In genomic region chr3:119995781-119996180, GRCm38 (mm10) we compare ENCODE assay signal across 8 mouse cellular contexts.
DNase-seq lines count a peak whose midpoint lies in the region; ATAC-seq lines count a peak whose summit lies in the region.

No protein-coding gene starts in this region.

- H3K4me2 ChIP-seq in hindbrain, embryonic 16.5 days (ENCODE audit: low read length), result no peak overlapping the region
- H3K4me2 ChIP-seq in hindbrain, embryonic 11.5 days (replicated peaks; ENCODE audit: low read depth, low read length), result no peak overlapping the region
- H3K4me2 ChIP-seq in forebrain, embryonic 15.5 days (replicated peaks), result no peak overlapping the region
- H3K4me2 ChIP-seq in intestine, embryonic 16.5 days (ENCODE audit: low read depth, low read length), result no peak overlapping the region

- H3K27ac ChIP-seq in hindbrain, embryonic 16.5 days (ENCODE audit: low read depth, low read length), result no peak overlapping the region
- no peak overlapping the region for H3K27ac ChIP-seq in hindbrain, embryonic 11.5 days (ENCODE audit: low read depth, low read length)
- H3K27ac ChIP-seq in forebrain, embryonic 15.5 days (replicated peaks), result 0 out of 2 replicates have a peak overlapping the region, but pooled peaks have one; percentile 7
- H3K27ac ChIP-seq in intestine, embryonic 16.5 days (ENCODE audit: low read length), result no peak overlapping the region

- 40% methylated on average over 4 of the region's 4 CpGs for WGBS in hindbrain, embryonic 16.5 days
- 63% methylated on average over 4 of the region's 4 CpGs for WGBS in hindbrain, embryonic 11.5 days
- 44% methylated on average over 4 of the region's 4 CpGs for WGBS in forebrain, embryonic 15.5 days
- WGBS in intestine, embryonic 16.5 days, result 58% methylated on average over 4 of the region's 4 CpGs

- no peak overlapping the region for H3K9ac ChIP-seq in hindbrain, embryonic 16.5 days (ENCODE audit: low read depth, low read length)
- H3K9ac ChIP-seq in hindbrain, embryonic 11.5 days (ENCODE audit: low read depth, low read length), result no peak overlapping the region
- no peak overlapping the region for H3K9ac ChIP-seq in forebrain, embryonic 15.5 days (replicated peaks)
- H3K9ac ChIP-seq in intestine, embryonic 16.5 days (ENCODE audit: low read depth, low read length), result no peak overlapping the region

- H3K4me3 ChIP-seq in hindbrain, embryonic 16.5 days (ENCODE audit: low read length), result no peak overlapping the region
- no peak overlapping the region for H3K4me3 ChIP-seq in hindbrain, embryonic 11.5 days (ENCODE audit: low read depth, low read length)
- H3K4me3 ChIP-seq in forebrain, embryonic 15.5 days, result no peak overlapping the region
- H3K4me3 ChIP-seq in intestine, embryonic 16.5 days (ENCODE audit: low read length), result no peak overlapping the region

- H3K4me1 ChIP-seq in hindbrain, embryonic 16.5 days (ENCODE audit: control insufficient read depth, insufficient read depth, low read depth, low read length), result no peaks in the 10 kb centered on the region
- no peaks in the 10 kb centered on the region for H3K4me1 ChIP-seq in hindbrain, embryonic 11.5 days (replicated peaks; ENCODE audit: control insufficient read depth, insufficient read depth, low read length)
- H3K4me1 ChIP-seq in forebrain, embryonic 15.5 days, result peaks cover 8% of the 10 kb centered on the region
- no peaks in the 10 kb centered on the region for H3K4me1 ChIP-seq in intestine, embryonic 16.5 days (ENCODE audit: control insufficient read depth, insufficient read depth, low read length)

- no peaks in the 10 kb centered on the region for H3K9me3 ChIP-seq in hindbrain, embryonic 16.5 days (ENCODE audit: control insufficient read depth, low read length)
- H3K9me3 ChIP-seq in hindbrain, embryonic 11.5 days (ENCODE audit: control insufficient read depth, low read length), result no peaks in the 10 kb centered on the region
- no peaks in the 10 kb centered on the region for H3K9me3 ChIP-seq in forebrain, embryonic 15.5 days
- H3K9me3 ChIP-seq in intestine, embryonic 16.5 days (ENCODE audit: control insufficient read depth, low read length), result no peaks in the 10 kb centered on the region

- no peaks in the 10 kb centered on the region for H3K36me3 ChIP-seq in hindbrain, embryonic 16.5 days (ENCODE audit: control insufficient read depth, insufficient read depth, low read length)
- no peaks in the 10 kb centered on the region for H3K36me3 ChIP-seq in hindbrain, embryonic 11.5 days (ENCODE audit: control insufficient read depth, insufficient read depth, low read length)
- no peaks in the 10 kb centered on the region for H3K36me3 ChIP-seq in forebrain, embryonic 15.5 days
- no peaks in the 10 kb centered on the region for H3K36me3 ChIP-seq in intestine, embryonic 16.5 days (ENCODE audit: control insufficient read depth, insufficient read depth, low read length)

- no peaks in the 10 kb centered on the region for H3K27me3 ChIP-seq in hindbrain, embryonic 16.5 days (replicated peaks; ENCODE audit: control insufficient read depth, insufficient read depth, low read length)
- no peaks in the 10 kb centered on the region for H3K27me3 ChIP-seq in hindbrain, embryonic 11.5 days (ENCODE audit: control insufficient read depth, insufficient read depth, low read length)
- no peaks in the 10 kb centered on the region for H3K27me3 ChIP-seq in forebrain, embryonic 15.5 days
- H3K27me3 ChIP-seq in intestine, embryonic 16.5 days (replicated peaks; ENCODE audit: control insufficient read depth, insufficient read depth, low read length), result no peaks in the 10 kb centered on the region

- ATAC-seq in hindbrain, embryonic 16.5 days, result peak; percentile 48; the same call in 1 of the 2 replicates
- no peak for ATAC-seq in hindbrain, embryonic 11.5 days (ENCODE audit: low FRiP score)
- ATAC-seq in forebrain, embryonic 15.5 days (replicated peaks), result peak; percentile 82
- ATAC-seq in intestine, embryonic 16.5 days, result 0 out of 2 replicates have a peak, but pooled peaks have one; percentile 28
- no peak for ATAC-seq in erythroid progenitor cell, adult 5-6 weeks (replicated peaks; ENCODE audit: low FRiP score, poor library complexity, severe bottlenecking)
- ATAC-seq in megakaryocyte, adult 5-6 weeks (ENCODE audit: poor library complexity, severe bottlenecking), result no peak

- no peak for DNase-seq in hindbrain, embryonic 11.5 days (ENCODE audit: low spot score)
- peak; percentile 90 for DNase-seq in adipocyte (ENCODE audit: low spot score)
- DNase-seq in lung, postnatal 10 days, result peak; percentile 66

Comparison
In these comparisons a context has a peak if more than half of its experiments do, and no peak if none do; other contexts are left out.
1. ATAC-seq: peak in hindbrain, embryonic 16.5 days (single experiment), forebrain, embryonic 15.5 days (single experiment) and intestine, embryonic 16.5 days (single experiment); none in hindbrain, embryonic 11.5 days (single experiment), erythroid progenitor cell, adult 5-6 weeks (single experiment) and megakaryocyte, adult 5-6 weeks (single experiment).